Mouse (Mus musculus) liver, embryonic 14.5 days (tissue): ENCODE data around the gene Stxbp3. TPM values are rescaled to one million over a fixed set of nuclear protein-coding genes. Genes with fewer than 3 reads are reported as not detected.
"Not testable (repeated sequence)": the region's sequence is repeated elsewhere in the genome, so short reads cannot be mapped to it uniquely, and the experiment has no call there.

Experiments
- ATAC-seq: fragments of 200-750 bp; cut with Nextera tagmentation; 2 replicates; pipeline ENCODE4 v1.8.0; 2017; ENCODE audit warnings: moderate number of reproducible peaks, mild to moderate bottlenecking, moderate library complexity; ENCODE audit not compliant: insufficient read depth
- DNase-seq, 3 experiments: peaks; one replicate each; pipeline ENCODE4 v3.0.0-alpha.2; 2012 to 2013; ENCODE audit warnings: low read depth in 3 of 3, low spot score in 3 of 3
- H3K27ac ChIP-seq: fragments of 300-500 bp; sonication (generic); 2 replicates; pipeline ENCODE4 v1.5.1; 2014; ENCODE audit warnings: moderate library complexity, mild to moderate bottlenecking, control low read depth, inconsistent platforms
- H3K27me3 ChIP-seq: fragments of 300-500 bp; sonication (generic); 2 replicates; pipeline ENCODE4 v1.6.1; 2014; ENCODE audit warnings: mild to moderate bottlenecking, low read length, moderate library complexity; ENCODE audit not compliant: control insufficient read depth, insufficient read depth
- H3K36me3 ChIP-seq: fragments of 300-500 bp; sonication (generic); replicated peaks from 2 replicates; pipeline ENCODE4 v1.6.1; 2014; ENCODE audit warnings: low read depth; ENCODE audit not compliant: control insufficient read depth, insufficient read depth
- H3K4me1 ChIP-seq, 2 experiments: fragments of 200-500 bp in 1 of 2; fragments of 300-500 bp in 1 of 2; sonication (generic) in 1 of 2; replicated peaks; 2 replicates each; pipeline ENCODE4 v1.6.1; 2012 to 2014; ENCODE audit warnings: antibody characterized with exemption in 1 of 2, inconsistent platforms in 1 of 2, low read length in 1 of 2; ENCODE audit not compliant: control insufficient read depth in 2 of 2, insufficient read depth in 2 of 2
- H3K4me2 ChIP-seq: fragments of 300-500 bp; sonication (generic); 2 replicates; pipeline ENCODE4 v1.6.1; 2014; ENCODE audit warnings: low read depth, mild to moderate bottlenecking, control low read depth, moderate library complexity
- H3K4me3 ChIP-seq, 2 experiments: fragments of 200-500 bp in 1 of 2; fragments of 300-500 bp in 1 of 2; sonication (generic) in 1 of 2; 2 replicates each; pipeline ENCODE4 v1.5.1; 2012 to 2014; ENCODE audit warnings: low read depth in 2 of 2, low read length in 2 of 2, mild to moderate bottlenecking in 2 of 2, control low read depth in 1 of 2, inconsistent platforms in 1 of 2, moderate library complexity in 1 of 2; ENCODE audit not compliant: insufficient read depth in 1 of 2
- H3K9ac ChIP-seq: fragments of 300-500 bp; sonication (generic); replicated peaks from 2 replicates; pipeline ENCODE4 v1.6.1; 2014; ENCODE audit warnings: mild to moderate bottlenecking, control low read depth, moderate library complexity
- H3K9me3 ChIP-seq: fragments of 300-500 bp; sonication (generic); 2 replicates; pipeline ENCODE4 v1.6.1; 2016; ENCODE audit warnings: low read length, mixed read lengths; ENCODE audit not compliant: control insufficient read depth
- CTCF ChIP-seq: IDR thresholded peaks from 2 replicates; pipeline ENCODE4 v1.5.1; 2016; ENCODE audit warnings: antibody characterized with exemption, low read depth, control low read depth
- EP300 ChIP-seq: IDR thresholded peaks from 2 replicates; pipeline ENCODE4 v1.6.1; 2016; ENCODE audit warnings: antibody characterized with exemption, low read depth
- WGBS: fragments of 180-500 bp; shearing (Covaris S2); extraction: QIAGEN DNeasy Blood & Tissue Kit; methylation state at CpG from one replicate; pipeline ENCODE4 v1.1.7; 2014; ENCODE audit not compliant: insufficient replicate concordance; 5-methylcytosine and 5-hydroxymethylcytosine counted together
- polyA plus RNA-seq, 2 experiments: library from polyadenylated mRNA; depleted of rRNA in 1 of 2; stranded (reverse) in 1 of 2; unstranded in 1 of 2; fragments of >200 nt; fragmentation: Nextera tagmentation in 1 of 2; extraction: Ambion mirVana in 1 of 2; gene quantifications; 2 replicates each; pipeline versions ENCODE4 v1.2.1 to v1.2.3; 2012 to 2014

The Stxbp3 gene
- polyA plus RNA-seq, 2 experiments, result 11.6 to 16.5 TPM

GRCm38 (mm10) chr3:108885686-108886530 lies 45.6 kb upstream of the Stxbp3 start:
- H3K4me3 ChIP-seq, result no peak overlapping the region
- H3K36me3 ChIP-seq, result no peaks in the 10 kb centered on the region
- no peak overlapping the region for H3K4me2 ChIP-seq
- 25% methylated on average over 9 of the region's 9 CpGs for WGBS
- no peaks in the 10 kb centered on the region for H3K9me3 ChIP-seq
- H3K4me1 ChIP-seq, result peaks cover 0 to 17% of the 10 kb centered on the region in 2 experiments; a peak in 2 of 4 replicates
- H3K9ac ChIP-seq, result no peak overlapping the region
- H3K27ac ChIP-seq, result no peak overlapping the region
- no peaks in the 10 kb centered on the region for H3K27me3 ChIP-seq
- no peak for TF ChIP-seq CTCF
- no peak; the same call in 1 of the 2 replicates for TF ChIP-seq EP300
- DNase-seq, result no peak
- peak; percentile 43; the same call in 1 of the 2 replicates for ATAC-seq

- no peak overlapping the region for H3K4me2 ChIP-seq
- 21% methylated on average over 8 of the region's 8 CpGs for WGBS
- DNase-seq (no peak), ATAC-seq (no peak)
- H3K4me3 ChIP-seq, result no peak overlapping the region
- no peaks in the 10 kb centered on the region for H3K36me3 ChIP-seq
- H3K27me3 ChIP-seq, result no peaks in the 10 kb centered on the region
- TF ChIP-seq EP300 (no peak), CTCF (no peak)
- H3K27ac ChIP-seq, result no peak overlapping the region
- no peak overlapping the region for H3K9ac ChIP-seq
- no peaks in the 10 kb centered on the region for H3K9me3 ChIP-seq
- H3K4me1 ChIP-seq, result peaks cover 0 to 20% of the 10 kb centered on the region in 2 experiments; a peak in 2 of 4 replicates
Observed at GRCm38 (mm10) chr3:108884706-108885289, 44.5 kb upstream of the Stxbp3 start.

DNA sequence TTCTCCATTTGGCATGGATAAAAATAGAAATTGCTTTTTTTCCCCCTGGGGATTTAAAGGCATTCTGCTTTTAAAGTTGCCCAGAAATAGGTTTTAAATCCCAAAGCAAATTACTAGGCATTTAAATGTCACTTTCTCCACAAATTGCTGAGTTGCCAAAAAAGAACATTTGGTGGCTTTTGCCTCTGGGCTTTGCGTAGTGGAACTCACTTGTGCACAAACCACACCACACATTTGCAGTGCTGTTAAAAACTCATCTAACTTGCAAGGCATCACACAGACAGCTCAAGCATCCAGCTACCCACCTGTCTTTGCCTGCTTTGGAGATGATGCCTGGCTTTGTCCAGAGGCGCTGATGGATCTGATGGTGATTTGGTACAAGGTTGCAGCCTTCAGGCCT lies 42.7 kb upstream of the Stxbp3 start:
- Histone ChIP-seq H3K9me3 (no peaks in the 10 kb centered on the region), H3K4me3 (no peak overlapping the region), H3K27me3 (no peaks in the 10 kb centered on the region), H3K4me2 (no peak overlapping the region), H3K4me1 (peaks cover 0 to 23% of the 10 kb centered on the region in 2 experiments; a peak in 2 of 4 replicates), H3K9ac (no peak overlapping the region), H3K36me3 (no peaks in the 10 kb centered on the region), H3K27ac (no peak overlapping the region)
- TF ChIP-seq CTCF, result no peak
- DNase-seq, result no peak
- 84% methylated on average over 2 of the region's 2 CpGs for WGBS
- no peak for ATAC-seq

- ATAC-seq, H3K9me3 ChIP-seq, H3K4me2 ChIP-seq, H3K27ac ChIP-seq, H3K36me3 ChIP-seq, H3K4me3 ChIP-seq, H3K9ac ChIP-seq, H3K27me3 ChIP-seq, DNase-seq: not testable (repeated sequence)
- 38% methylated on average over 4 of the region's 4 CpGs for WGBS
- H3K4me1 ChIP-seq, result peaks cover 0 to 20% of the 10 kb centered on the region in 2 experiments; a peak in 2 of 4 replicates
Observed at GRCm38 (mm10) chr3:108881873-108882272, 41.5 kb upstream of the Stxbp3 start.
